Mouse (Mus musculus): ENCODE measurements around the gene Acot3.

GRCm38 (mm10) chr12:84003866-84004265 is 48.1 kb upstream of the Acot3 start:
- no peak for TF ChIP-seq POLR2A (IDR thresholded peaks at IDR 0.05; ENCODE audit: borderline replicate concordance, control insufficient read depth, low read depth, low read length)
- no peak for TF ChIP-seq CTCF (IDR thresholded peaks at IDR 0.05; ENCODE audit: control insufficient read depth, insufficient read depth, low read length)

Measured in bone marrow, adult 2 months (tissue).